Mouse (Mus musculus): ENCODE measurements at regions not wholly inside any gene's neighbourhood (a gene's known extent, or its start where the extent isn't known, plus 50 kb on each side); places are given as distances from the start of the nearest gene placed in this dataset.

DNA sequence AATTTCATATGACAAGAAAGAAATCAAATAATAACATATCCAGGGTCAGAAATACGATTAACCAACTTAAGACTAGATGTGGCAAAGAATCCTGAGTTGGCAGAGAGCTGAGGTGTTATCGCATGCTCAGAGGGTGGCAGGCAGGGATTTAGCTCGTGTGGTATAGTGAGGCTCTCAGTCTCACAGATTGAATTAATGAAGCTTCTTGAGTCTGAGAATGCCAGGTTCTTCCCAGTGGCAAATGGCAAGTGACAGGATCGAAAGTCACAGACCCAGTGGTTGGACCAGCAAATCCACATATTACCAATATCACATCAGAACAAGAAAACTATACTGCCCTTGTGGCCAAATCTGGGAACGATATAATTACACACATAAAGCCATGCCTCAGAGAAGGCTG is 101.3 kb upstream of the Peli2 start:
- Histone ChIP-seq H3K27me3 (ENCODE audit: control insufficient read depth, insufficient read depth, low read length) (no peaks in the 10 kb centered on the region), H3K27ac (ENCODE audit: low read depth, low read length) (no peak overlapping the region), H3K36me3 (ENCODE audit: control insufficient read depth, insufficient read depth, low read length) (no peaks in the 10 kb centered on the region), H3K9me3 (ENCODE audit: control insufficient read depth, low read length) (no peaks in the 10 kb centered on the region), H3K4me1 (ENCODE audit: control insufficient read depth, insufficient read depth, low read length) (no peaks in the 10 kb centered on the region), H3K4me3 (ENCODE audit: low read depth, low read length) (no peak overlapping the region), H3K4me2 (no peak overlapping the region), H3K9ac (ENCODE audit: low read length) (no peak overlapping the region)
- DNase-seq (ENCODE audit: low spot score, missing footprints) (peak; percentile 62), ATAC-seq (ENCODE audit: low FRiP score) (no peak)
- WGBS: 79% methylated on average over 5 of the region's 5 CpGs

DNA sequence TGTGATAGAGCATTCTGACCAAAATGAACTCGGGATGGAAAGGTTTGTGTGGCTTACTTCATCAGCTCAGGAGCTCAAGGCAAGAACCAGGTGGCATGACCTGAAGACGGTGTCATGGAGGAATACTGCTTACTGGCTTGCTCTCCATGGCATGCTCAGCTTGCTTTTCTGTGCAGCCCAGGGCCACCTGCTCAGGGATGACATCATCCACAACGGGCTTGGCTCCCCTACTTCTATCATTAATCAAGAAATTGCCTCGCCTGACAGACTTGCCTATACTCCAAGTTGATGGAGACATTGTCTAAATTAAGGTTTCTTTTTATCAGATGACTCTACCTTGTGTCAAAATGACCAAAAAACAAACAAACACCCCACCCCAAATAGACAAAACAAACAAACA is 98.4 kb upstream of the Peli2 start:
- Histone ChIP-seq H3K9me3 (ENCODE audit: control insufficient read depth, low read length) (no peaks in the 10 kb centered on the region), H3K4me2 (no peak overlapping the region), H3K27me3 (ENCODE audit: control insufficient read depth, insufficient read depth, low read length) (no peaks in the 10 kb centered on the region), H3K4me3 (ENCODE audit: low read depth, low read length) (no peak overlapping the region), H3K27ac (ENCODE audit: low read depth, low read length) (no peak overlapping the region), H3K9ac (ENCODE audit: low read length) (no peak overlapping the region), H3K36me3 (ENCODE audit: control insufficient read depth, insufficient read depth, low read length) (no peaks in the 10 kb centered on the region), H3K4me1 (ENCODE audit: control insufficient read depth, insufficient read depth, low read length) (no peaks in the 10 kb centered on the region)
- DNase-seq (ENCODE audit: low spot score, missing footprints) (peak; percentile 61), ATAC-seq (ENCODE audit: low FRiP score) (no peak)
- WGBS: 87% methylated on average over 4 of the region's 4 CpGs

DNA sequence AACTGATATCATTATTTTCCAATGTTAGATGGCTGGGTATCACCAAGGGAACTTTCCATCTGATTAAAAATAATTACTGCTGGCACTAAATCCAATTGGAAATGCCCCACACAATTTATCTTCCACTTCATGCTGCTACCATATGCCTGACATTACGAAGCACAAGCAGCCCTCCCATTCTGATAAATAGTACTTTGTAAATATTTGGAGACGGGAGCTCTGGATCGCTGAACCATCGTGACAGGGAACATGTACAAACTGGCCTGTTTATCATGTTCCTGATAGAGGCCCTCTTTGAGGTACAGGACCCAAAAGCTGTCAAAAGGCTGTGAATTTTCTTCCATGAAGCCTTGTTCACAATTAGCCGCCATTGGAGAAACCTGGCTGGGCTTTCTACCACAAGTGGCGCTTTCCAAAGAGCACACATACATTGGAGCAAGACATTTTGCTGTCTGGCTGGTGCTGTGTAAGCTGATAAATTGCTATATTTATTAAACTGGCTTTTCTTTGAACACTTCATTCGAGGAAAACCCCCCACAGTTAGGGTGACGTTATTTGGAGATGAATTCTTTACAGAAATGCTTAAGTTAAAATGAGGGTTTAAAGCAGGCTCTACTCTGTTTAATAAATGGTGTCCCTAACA is 96.5 kb upstream of the Peli2 start:
- WGBS: 90% methylated on average over 8 of the region's 8 CpGs
- Histone ChIP-seq H3K4me2 (no peak overlapping the region), H3K27me3 (ENCODE audit: control insufficient read depth, insufficient read depth, low read length) (no peaks in the 10 kb centered on the region), H3K36me3 (ENCODE audit: control insufficient read depth, insufficient read depth, low read length) (no peaks in the 10 kb centered on the region), H3K27ac (ENCODE audit: low read depth, low read length) (no peak overlapping the region), H3K4me3 (ENCODE audit: low read depth, low read length) (no peak overlapping the region), H3K4me1 (ENCODE audit: control insufficient read depth, insufficient read depth, low read length) (no peaks in the 10 kb centered on the region), H3K9me3 (ENCODE audit: control insufficient read depth, low read length) (no peaks in the 10 kb centered on the region), H3K9ac (ENCODE audit: low read length) (no peak overlapping the region)
- ATAC-seq (ENCODE audit: low FRiP score) (no peak), DNase-seq (ENCODE audit: low spot score, missing footprints) (peak; percentile 80)

DNA sequence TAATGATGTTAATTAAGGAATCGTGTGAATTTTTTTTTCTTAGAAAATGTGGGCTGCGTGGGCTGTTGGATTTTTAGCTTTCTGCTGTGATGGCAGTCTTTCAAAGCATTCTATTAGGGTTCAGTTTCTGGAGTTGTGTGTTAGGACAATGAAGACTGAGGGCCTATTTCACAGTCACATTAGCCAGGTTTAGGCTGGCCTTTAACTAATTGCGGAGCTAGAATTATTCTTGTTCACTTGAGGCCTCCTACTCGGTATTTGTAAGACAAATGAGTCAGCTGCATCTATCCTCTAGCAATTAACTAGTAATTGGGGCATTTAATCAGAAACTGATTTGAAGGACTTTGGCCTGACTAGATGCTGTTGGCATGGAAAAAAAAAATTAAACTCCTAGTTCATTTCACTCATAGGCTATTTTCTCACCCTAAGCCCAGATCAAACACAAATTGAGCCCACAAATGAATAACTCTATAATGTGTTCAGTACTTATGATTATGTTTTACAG is 81.3 kb upstream of the Peli2 start:
- no peak for ATAC-seq (ENCODE audit: low FRiP score)
- Histone ChIP-seq H3K9ac (ENCODE audit: low read length) (no peak overlapping the region), H3K9me3 (ENCODE audit: control insufficient read depth, low read length) (no peaks in the 10 kb centered on the region), H3K4me2 (no peak overlapping the region), H3K27me3 (ENCODE audit: control insufficient read depth, insufficient read depth, low read length) (no peaks in the 10 kb centered on the region), H3K36me3 (ENCODE audit: control insufficient read depth, insufficient read depth, low read length) (no peaks in the 10 kb centered on the region), H3K4me1 (ENCODE audit: control insufficient read depth, insufficient read depth, low read length) (no peaks in the 10 kb centered on the region), H3K27ac (ENCODE audit: low read depth, low read length) (no peak overlapping the region), H3K4me3 (ENCODE audit: low read depth, low read length) (no peak overlapping the region)
- DNase-seq (ENCODE audit: low spot score, missing footprints): peak; percentile 45
- 87% methylated on average over 4 of the region's 4 CpGs for WGBS

DNA sequence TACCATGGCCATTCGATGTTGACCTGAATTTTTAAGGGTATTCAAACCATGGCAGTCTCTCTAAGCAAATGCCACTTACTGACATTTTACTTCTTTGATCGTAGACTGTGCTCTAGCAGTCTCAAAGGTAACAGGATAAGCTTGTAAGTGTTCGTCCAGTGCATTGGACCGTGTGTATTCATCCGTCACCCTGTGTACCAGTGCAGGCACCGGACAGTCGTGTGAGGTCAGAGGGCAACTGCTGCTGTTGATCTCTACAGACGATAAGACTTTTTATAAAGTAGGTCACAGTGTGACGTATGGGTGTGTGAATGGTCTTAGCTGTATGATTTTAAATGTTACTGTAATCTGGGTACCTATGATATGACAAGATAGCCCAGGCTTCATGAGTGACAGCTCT is 74.5 kb upstream of the Peli2 start:
- H3K4me3 ChIP-seq (ENCODE audit: low read depth, low read length): no peak overlapping the region
- H3K4me2 ChIP-seq: no peak overlapping the region
- DNase-seq (ENCODE audit: low spot score, missing footprints): no peak
- no peaks in the 10 kb centered on the region for H3K9me3 ChIP-seq (ENCODE audit: control insufficient read depth, low read length)
- H3K27ac ChIP-seq (ENCODE audit: low read depth, low read length): no peak overlapping the region
- WGBS: 81% methylated on average over 9 of the region's 9 CpGs
- H3K4me1 ChIP-seq (ENCODE audit: control insufficient read depth, insufficient read depth, low read length): no peaks in the 10 kb centered on the region
- no peaks in the 10 kb centered on the region for H3K36me3 ChIP-seq (ENCODE audit: control insufficient read depth, insufficient read depth, low read length)
- H3K9ac ChIP-seq (ENCODE audit: low read length): no peak overlapping the region
- no peak for ATAC-seq (ENCODE audit: low FRiP score)
- H3K27me3 ChIP-seq (ENCODE audit: control insufficient read depth, insufficient read depth, low read length): no peaks in the 10 kb centered on the region

DNA sequence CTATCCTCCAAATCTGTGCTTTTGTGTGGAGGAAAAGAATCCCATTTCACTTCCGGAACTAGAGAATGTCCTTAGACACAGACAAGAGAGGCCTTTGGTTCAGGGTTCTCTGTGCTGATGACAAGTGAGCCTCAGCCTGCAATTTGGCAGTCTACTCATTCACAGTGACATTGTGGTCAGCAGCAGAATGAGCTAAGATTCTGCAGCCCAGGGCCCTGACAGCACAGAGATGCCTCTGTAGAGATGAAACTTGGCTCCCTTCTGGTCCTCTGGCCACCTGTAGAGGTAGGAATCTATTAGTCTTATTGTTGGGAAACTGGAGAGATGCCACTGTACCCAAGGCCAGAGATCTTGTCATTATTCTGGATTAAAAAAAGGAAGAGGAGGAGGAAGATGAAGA is 73.8 kb upstream of the Peli2 start:
- Histone ChIP-seq H3K4me1 (ENCODE audit: control insufficient read depth, insufficient read depth, low read length) (0 out of 2 replicates have a peak, but pooled peaks cover under 1% of the 10 kb centered on the region), H3K27me3 (ENCODE audit: control insufficient read depth, insufficient read depth, low read length) (no peaks in the 10 kb centered on the region), H3K4me3 (ENCODE audit: low read depth, low read length) (no peak overlapping the region), H3K9ac (ENCODE audit: low read length) (no peak overlapping the region), H3K27ac (ENCODE audit: low read depth, low read length) (no peak overlapping the region), H3K9me3 (ENCODE audit: control insufficient read depth, low read length) (no peaks in the 10 kb centered on the region), H3K36me3 (ENCODE audit: control insufficient read depth, insufficient read depth, low read length) (no peaks in the 10 kb centered on the region), H3K4me2 (no peak overlapping the region)
- no peak for ATAC-seq (ENCODE audit: low FRiP score)
- WGBS: 80% methylated on average over 1 of the region's 1 CpGs
- no peak for DNase-seq (ENCODE audit: low spot score, missing footprints)

DNA sequence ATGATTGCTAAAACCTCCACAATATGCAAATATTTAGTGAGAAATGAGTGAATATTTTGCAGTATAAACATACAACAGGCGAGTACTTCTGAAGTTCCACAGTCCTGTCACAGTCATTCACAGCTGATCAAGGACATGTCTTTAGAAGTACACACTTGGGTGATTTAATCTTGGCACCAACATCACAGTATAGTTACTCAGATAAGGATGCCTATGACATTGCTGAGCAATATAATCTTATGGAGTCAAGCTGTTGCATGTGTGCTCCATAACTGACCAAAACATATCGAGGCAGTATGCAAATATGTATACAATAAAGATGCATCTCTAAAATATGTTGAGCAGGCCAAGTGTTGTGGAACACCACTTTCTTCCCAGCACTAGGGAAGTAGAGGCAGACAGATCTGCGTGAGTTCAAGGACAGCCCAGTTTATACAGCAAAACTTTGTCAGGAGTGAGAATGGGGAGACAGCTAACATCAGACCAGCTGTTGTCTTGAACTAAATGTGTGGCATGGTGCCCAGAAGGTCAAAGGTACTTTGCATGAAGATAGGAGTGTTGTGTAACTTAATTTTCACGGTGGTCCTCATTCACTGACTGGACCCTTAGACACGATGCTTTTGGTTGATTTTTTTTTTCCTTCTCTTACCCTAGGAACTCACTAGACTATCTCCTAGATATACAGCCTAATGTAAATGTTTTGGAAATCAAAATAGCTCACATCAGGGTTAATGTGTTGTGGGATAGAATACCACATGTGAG is 70.7 kb upstream of the Peli2 start:
- Histone ChIP-seq H3K27ac (ENCODE audit: low read depth, low read length) (no peak overlapping the region), H3K9me3 (ENCODE audit: control insufficient read depth, low read length) (no peaks in the 10 kb centered on the region; the same call in 1 of the 2 replicates), H3K9ac (ENCODE audit: low read length) (no peak overlapping the region), H3K27me3 (ENCODE audit: control insufficient read depth, insufficient read depth, low read length) (no peaks in the 10 kb centered on the region), H3K36me3 (ENCODE audit: control insufficient read depth, insufficient read depth, low read length) (no peaks in the 10 kb centered on the region), H3K4me2 (no peak overlapping the region), H3K4me3 (ENCODE audit: low read depth, low read length) (no peak overlapping the region), H3K4me1 (ENCODE audit: control insufficient read depth, insufficient read depth, low read length) (0 out of 2 replicates have a peak, but pooled peaks cover 3% of the 10 kb centered on the region)
- ATAC-seq (ENCODE audit: low FRiP score): no peak
- no peak for DNase-seq (ENCODE audit: low spot score, missing footprints)
- 92% methylated on average over 5 of the region's 5 CpGs for WGBS

DNA sequence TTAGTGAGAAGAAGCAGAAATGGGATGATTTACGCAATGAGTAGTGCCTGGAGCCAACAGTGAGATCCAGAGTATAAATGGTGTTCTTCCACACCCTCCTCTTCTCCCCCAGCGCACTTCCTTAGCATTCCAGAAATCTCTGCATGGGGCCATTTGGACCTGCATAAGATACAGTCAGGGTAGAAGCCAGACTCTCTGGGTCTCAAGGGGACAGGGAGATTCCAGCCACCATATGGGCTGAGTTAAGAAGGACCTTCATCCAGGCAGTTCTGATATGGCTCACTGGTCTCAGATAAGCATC is 70.2 kb upstream of the Peli2 start:
- H3K36me3 ChIP-seq (ENCODE audit: control insufficient read depth, insufficient read depth, low read length): no peaks in the 10 kb centered on the region
- no peak overlapping the region for H3K4me3 ChIP-seq (ENCODE audit: low read depth, low read length)
- WGBS: 93% methylated on average over 2 of the region's 2 CpGs
- H3K9me3 ChIP-seq (ENCODE audit: control insufficient read depth, low read length): no peaks in the 10 kb centered on the region; the same call in 1 of the 2 replicates
- H3K27me3 ChIP-seq (ENCODE audit: control insufficient read depth, insufficient read depth, low read length): no peaks in the 10 kb centered on the region
- ATAC-seq (ENCODE audit: low FRiP score): no peak
- no peak overlapping the region for H3K9ac ChIP-seq (ENCODE audit: low read length)
- H3K27ac ChIP-seq (ENCODE audit: low read depth, low read length): no peak overlapping the region
- no peak overlapping the region for H3K4me2 ChIP-seq
- peak; percentile 44 for DNase-seq (ENCODE audit: low spot score, missing footprints)
- H3K4me1 ChIP-seq (ENCODE audit: control insufficient read depth, insufficient read depth, low read length): 0 out of 2 replicates have a peak, but pooled peaks cover 3% of the 10 kb centered on the region

DNA sequence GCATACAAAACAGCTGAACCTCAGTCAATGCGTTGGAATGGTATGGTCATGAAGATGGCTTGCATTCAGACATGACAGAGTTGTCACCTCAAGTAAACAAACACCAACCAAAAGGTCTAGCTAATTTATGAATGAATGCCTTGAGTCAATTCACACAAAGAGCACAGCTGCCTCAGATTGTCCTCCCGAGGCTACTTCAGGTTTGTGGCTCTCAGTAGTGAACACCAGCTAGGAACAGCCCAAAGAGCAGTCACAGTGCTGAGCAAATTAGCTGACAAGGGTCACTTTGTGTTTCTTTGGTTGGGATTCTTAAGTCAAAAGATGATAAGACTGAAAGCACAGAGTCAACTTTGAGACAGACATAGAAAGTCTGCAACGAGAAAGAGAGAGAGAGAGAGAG is 68.7 kb upstream of the Peli2 start:
- Histone ChIP-seq H3K9ac (ENCODE audit: low read length) (no peak overlapping the region), H3K4me3 (ENCODE audit: low read depth, low read length) (no peak overlapping the region), H3K4me2 (no peak overlapping the region), H3K9me3 (ENCODE audit: control insufficient read depth, low read length) (no peaks in the 10 kb centered on the region; the same call in 1 of the 2 replicates), H3K36me3 (ENCODE audit: control insufficient read depth, insufficient read depth, low read length) (no peaks in the 10 kb centered on the region), H3K4me1 (ENCODE audit: control insufficient read depth, insufficient read depth, low read length) (0 out of 2 replicates have a peak, but pooled peaks cover 3% of the 10 kb centered on the region), H3K27ac (ENCODE audit: low read depth, low read length) (no peak overlapping the region), H3K27me3 (ENCODE audit: control insufficient read depth, insufficient read depth, low read length) (no peaks in the 10 kb centered on the region)
- DNase-seq (ENCODE audit: low spot score, missing footprints): peak; percentile 82
- no peak for ATAC-seq (ENCODE audit: low FRiP score)
- WGBS: 67% methylated on average over 3 of the region's 3 CpGs
